Mouse (Mus musculus) heart, adult 8-10 months (tissue): Measurements from ENCODE around the gene Eps15l1. TPM values are rescaled to one million over a fixed set of nuclear protein-coding genes. Genes with fewer than 3 reads are reported as not detected.

Experiments
- DNase-seq: peaks from one replicate; pipeline ENCODE4 v3.0.0; 2022; ENCODE audit warnings: low spot score
- total RNA-seq, 4 experiments: library from RNA; stranded (reverse); gene quantifications; 2 replicates each; pipeline ENCODE4 v1.2.4; 2022

Eps15l1 gene
- 10 to 100 TPM; 36.8 to 46.7 (median 38.3) TPM for total RNA-seq

DNA sequence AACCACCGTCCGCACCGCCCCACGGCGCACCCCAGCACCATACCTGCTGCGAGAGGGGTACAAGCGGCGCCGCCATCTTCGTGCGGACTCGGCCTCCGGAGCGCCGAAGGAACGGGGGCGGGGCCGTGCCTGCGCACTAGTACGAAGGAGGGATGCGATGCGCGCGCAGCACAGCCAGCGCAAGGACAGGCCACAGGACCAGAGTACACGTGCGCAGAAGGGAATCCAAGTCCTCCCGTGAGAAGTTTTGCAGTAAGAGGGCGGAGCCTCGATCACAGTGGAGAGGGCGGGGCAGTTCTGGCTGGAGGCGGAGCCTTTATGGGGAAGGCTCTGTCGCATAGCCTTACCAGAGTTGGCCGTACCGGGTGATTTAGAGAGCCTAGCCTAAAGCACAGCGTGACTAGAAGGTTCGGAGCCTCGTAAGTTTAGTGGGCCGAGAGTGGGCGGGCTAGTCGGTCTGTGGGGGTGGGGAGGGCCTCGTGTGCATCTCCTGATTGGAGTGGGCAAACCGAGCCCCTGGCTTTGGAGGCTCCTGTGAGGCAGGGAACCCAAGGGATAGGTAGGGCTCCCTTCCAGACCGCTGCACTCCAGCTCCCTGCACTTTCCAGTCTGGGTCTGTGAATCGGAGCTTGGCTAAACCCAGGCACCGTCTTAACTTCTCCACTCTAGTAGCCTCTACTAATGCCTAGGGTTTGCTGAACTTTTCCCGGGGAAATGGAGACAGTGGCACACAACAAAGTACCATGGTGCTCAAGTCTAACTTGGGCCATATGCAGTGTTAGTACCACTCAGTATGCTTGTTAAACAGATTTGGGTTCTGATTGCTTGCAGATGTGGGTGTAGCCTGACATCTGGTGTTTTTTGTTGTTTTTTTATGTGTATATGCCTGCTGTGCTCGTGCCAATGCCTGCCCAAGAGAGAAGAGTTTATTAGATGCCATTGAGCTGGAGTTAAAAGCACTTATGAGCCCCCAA lies at the start of gene Eps15l1:
Gene Eps15l1, minus strand, starts transcription at position 99 of the 974 bp plus-strand sequence.
- peak; percentile 99 for DNase-seq

GRCm38 (mm10) chr8:72470684-72471083 lies 49.4 kb upstream of the Eps15l1 start:
- no peak for DNase-seq

GRCm38 (mm10) chr8:72469984-72470383 lies 48.7 kb upstream of the Eps15l1 start:
- no peak for DNase-seq

DNA sequence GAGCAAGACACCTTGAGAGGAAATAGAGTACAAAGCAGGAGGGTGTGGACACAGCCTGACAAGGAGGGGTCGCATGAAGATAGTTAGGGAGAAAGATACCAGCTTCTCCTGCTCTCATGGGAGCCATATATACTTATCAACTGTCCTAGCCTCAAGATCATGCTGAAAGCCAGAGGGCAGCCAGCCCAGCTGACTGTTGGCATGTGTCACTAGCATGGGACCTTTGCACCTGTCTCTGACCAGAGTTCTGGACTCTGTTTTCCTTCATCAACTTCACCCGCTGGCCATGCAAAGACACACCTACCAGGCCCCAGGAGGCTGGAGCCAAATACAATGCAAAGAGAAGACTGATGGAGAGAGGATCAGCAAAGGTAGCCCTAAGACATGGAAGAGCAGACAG lies 48.0 kb upstream of the Eps15l1 start:
- no peak for DNase-seq

DNA sequence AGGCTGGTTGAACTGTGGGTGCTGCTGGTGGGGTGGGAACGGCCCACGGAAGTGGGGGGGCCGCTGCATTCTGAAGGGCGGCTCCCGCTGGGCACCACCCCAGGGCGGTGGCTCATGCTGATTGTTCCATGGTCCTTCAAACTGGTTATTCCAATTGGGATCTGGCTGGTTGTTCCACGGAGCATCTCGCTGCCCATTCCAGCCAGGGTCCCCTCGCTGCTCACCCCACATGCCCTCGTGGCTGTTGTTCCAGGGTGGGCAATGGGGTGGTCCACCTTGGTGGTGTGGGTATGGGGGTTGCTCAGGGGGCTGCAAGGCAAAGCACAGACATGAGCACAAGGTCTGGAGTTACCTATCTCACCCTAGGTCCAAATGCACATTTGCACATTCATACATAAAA lies 43.0 kb upstream of the Eps15l1 start:
- DNase-seq, result no peak

DNA sequence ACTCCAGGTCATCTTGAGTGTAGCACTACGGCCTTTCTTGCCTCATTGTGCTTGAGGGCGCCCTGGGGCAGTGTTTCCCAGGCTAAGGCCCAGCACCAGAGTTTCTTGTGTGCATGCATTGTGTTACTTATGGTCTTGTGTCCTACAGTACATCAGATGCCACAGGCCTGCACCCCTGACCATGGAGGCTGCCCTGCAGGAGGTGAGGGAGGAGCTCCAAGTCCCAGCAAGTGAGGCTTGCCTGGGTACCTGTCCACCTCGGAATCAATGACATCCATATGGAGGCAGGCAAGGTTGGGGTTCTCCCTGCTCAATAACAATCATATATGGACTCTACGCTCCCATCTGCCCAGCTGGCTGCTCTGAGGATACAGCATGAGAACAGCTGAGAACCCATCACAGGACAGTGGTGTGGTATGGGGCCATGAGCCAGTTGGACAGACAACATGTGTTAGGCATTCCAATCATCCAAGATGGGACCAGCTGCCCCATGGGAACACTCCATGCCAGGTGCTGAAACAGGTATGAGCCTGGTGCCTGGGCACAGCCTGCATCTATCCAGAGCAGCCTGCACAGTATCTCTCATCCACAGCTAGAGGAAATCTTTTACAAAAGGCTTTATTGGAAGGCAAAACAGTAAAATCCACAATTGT lies 38.7 kb upstream of the Eps15l1 start:
- no peak for DNase-seq

- no peak for DNase-seq
Measured at GRCm38 (mm10) chr8:72458457-72458856, 37.2 kb upstream of the Eps15l1 start.

DNA sequence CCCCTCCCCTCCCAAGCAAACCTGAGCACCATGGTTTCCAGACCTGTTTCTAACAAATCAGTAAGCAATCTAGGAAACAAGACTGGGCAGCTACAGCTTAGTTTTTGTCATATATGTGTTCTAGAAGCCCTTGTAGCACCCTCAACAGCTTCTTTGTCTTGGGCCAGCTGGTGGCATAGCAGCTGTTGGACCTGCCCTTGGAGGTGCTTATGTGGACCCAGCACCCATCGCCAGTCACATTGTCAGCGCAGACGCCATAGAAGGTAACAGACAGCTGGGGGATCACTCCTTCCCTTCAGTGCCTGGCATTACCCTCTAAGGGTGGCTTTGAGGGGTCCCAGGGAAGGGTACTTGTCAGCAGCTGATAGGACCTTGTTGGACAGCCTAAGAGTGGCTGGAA lies 36.5 kb upstream of the Eps15l1 start:
- DNase-seq, result no peak

DNA sequence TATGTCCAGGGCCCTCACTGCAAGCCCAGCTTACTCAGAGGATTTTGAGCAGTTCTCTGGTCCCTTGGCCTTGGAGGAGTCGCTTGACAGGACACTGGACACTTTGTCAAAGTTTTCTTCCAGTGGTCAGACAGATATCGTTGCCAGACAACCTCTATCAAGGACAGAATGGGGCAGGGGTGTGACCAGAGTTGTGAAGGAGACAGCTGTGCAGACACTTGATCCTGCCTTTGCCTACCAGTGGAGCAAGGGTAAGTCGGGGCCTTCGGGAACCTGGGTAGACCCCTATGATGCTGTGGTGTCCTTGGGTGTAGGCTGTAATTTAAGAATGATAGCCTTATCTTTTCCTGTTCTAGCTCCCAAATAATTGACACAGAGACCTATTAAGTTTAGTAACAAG lies 34.1 kb upstream of the Eps15l1 start:
- no peak for DNase-seq

- no peak for DNase-seq
Measured at GRCm38 (mm10) chr8:72453904-72454303, 32.6 kb upstream of the Eps15l1 start.

DNA sequence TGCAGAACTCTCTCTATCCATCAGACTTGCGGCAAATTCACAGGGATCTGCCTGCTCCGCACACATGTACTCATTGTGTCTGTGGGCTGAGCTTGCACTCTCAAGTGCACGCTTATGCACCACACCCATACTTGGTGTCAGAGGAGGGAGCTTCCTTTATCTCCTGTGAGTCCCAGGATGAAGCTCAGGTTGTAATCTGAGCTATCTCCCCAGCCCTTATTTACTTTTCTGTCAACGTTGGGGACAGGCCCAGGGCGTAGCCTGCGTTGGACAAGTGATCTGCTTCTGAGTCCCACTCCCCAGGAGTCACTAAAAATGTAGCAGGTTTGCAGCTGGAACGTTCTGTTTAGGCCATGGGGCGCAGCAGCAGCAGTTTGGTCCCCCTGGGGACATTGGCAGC lies 30.3 kb upstream of the Eps15l1 start:
- no peak for DNase-seq

GRCm38 (mm10) chr8:72445071-72445470 lies 23.8 kb upstream of the Eps15l1 start:
- no peak for DNase-seq

DNA sequence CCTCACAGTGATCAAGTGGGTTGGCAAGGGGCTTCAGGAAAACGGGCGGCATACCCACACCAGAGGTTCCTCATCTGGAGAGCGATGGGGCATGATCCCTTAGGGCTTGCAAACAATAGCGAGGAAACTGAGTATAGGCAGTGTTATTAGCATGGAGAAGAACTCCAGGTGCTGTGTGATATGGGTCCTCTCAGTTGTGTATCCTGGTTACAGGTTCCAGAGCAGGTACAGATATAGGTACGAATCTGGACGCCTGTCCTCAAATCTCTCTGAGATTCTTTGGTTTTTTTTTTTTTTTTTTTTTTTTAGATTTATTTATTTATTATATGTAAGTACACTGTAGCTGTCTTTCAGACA lies 22.7 kb upstream of the Eps15l1 start:
- DNase-seq, result no peak

GRCm38 (mm10) chr8:72443338-72443993 lies 22.2 kb upstream of the Eps15l1 start, which contains the start of the genes Calr3 and 1700030K09Rik:
TSS of gene Calr3 (minus strand) at chr8:72443870.
TSS of gene 1700030K09Rik (plus strand) at chr8:72443880.
- DNase-seq, result peak; percentile 99

GRCm38 (mm10) chr8:72438248-72439015 lies 17.2 kb upstream of the Eps15l1 start:
- DNase-seq, result no peak

- peak; percentile 73 for DNase-seq
Measured at GRCm38 (mm10) chr8:72434952-72435351, 13.7 kb upstream of the Eps15l1 start.

GRCm38 (mm10) chr8:72429676-72430075 lies 8.4 kb upstream of the Eps15l1 start:
- DNase-seq, result no peak

- DNase-seq, result no peak
Measured at GRCm38 (mm10) chr8:72422926-72423325, 1.7 kb upstream of the Eps15l1 start.

DNA sequence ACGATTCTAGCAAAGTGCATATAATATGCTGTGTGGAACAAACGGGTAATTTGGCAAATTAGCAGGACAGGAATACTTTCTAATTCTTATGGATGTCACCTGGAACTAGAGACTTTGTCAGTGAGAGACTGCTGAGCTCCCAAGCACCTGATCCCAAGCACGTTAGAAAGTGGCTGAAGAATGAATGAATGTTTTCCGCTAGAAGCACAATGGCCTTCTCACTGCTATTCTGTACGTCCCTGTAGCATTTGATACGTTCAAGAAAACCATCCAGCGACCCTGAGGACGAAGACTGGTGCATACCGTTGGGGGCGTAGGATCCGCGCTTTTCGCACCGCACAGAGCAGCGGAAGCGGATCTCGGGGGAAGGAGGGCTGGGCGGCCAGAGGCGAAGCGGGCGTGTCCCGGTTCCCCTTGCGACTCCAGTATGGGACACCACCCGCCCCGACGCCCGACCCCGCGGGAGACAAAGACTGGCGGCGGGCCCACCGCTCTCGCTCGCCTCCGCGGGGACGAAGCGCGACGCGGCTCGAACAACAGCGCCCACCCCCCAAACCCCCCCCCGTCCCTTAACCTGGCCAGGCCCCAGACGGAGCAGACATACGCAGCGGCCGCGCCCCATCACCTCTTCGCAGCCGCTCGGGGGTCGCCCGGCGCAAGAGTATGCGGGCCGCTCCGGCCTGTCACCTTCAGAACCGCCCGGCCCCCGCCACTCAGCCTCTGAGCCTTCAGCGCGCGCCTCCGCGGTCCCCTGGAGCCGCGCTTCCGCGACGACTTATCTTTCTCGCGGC lies 494 bp downstream of the Eps15l1 start:
- peak; percentile 29 for DNase-seq

DNA sequence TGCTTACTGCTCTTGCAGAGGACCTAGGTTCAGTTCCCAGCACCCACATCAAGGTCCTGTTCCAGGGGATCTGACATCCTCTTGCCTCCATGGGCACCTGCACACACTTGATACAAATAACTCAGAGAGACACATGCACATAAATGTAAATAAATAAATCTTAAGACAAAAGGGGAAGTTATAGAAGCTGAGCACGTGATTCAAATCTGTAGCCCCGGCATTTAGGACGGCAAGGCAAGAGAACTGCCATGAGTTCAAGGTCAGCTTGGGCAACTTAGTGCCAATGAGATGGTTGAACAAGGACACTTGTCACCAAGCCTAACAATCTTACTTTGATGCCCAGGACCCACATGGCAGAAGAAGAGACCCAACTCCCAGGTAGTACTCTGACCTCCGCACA lies 3.2 kb downstream of the Eps15l1 start:
- no peak for DNase-seq

DNA sequence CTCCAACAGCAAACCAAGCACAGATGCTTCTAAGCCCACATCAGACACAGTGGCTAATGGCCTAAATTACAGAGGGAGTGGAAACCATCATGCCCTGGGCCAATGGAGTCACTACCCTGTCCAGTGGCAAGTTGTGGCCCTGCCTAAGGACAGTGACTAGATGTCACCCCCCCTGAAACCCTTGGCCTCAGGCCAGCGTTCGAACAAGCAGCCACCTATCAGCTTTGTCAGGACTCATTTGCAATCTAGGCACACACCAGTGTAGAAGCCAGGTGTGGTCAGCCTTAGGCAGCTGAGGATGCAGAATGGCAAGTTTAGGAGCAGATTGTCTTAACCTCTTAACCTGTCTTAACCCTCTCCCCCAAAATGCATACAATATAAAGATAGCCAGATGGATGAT lies 6.0 kb downstream of the Eps15l1 start:
- no peak for DNase-seq
